Mouse (Mus musculus) cerebellum, adult 11 months (tissue): ENCODE measurements around the gene Stk24.

Experiments
- DNase-seq: peaks from one replicate; pipeline ENCODE4 v3.0.0; 2022

The Stk24 gene

GRCm38 (mm10) chr14:121348256-121348655 lies 31.6 kb downstream of the Stk24 start:
- DNase-seq = no peak

DNA sequence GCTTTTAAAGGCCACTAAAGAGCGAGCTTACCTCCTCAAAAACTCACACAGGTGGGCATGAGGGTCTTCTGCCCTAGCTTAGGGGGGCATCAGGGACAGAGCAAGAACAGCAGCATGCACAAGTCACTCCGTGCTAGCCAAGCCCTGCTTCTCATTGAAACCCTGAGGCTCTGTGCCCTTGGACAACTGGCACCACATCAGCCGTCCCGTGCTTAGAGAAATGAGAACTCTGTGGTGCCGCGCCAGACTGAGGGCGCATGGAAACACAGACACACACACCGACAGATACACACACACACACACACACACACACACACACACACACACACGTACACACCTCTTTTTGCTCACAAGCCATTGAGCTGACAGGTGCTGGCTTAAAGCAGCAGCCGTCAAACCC lies 32.7 kb downstream of the Stk24 start:
- DNase-seq = no peak

GRCm38 (mm10) chr14:121346654-121347053 lies 33.2 kb downstream of the Stk24 start:
- no peak for DNase-seq

- DNase-seq = no peak
Observed at GRCm38 (mm10) chr14:121346053-121346452, 33.8 kb downstream of the Stk24 start.

DNA sequence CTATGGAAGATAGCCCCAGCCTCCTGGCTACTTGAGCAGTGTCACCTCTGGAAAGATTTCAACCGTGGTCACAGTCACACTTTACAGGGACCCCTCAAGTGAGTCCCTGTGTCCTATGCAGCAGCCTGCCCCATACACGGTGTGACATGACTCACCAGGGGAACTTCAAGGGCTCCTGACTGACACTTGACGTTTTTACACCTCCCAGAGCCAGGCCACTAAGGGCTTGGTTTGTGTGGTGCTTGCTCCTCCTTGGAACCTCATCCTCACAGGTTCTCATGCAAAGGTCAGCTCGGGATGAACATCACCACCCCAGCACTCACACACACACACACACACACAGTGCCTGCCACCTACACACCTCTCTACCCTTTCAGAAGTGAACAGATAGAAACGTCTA lies 34.9 kb downstream of the Stk24 start:
- DNase-seq = no peak

DNA sequence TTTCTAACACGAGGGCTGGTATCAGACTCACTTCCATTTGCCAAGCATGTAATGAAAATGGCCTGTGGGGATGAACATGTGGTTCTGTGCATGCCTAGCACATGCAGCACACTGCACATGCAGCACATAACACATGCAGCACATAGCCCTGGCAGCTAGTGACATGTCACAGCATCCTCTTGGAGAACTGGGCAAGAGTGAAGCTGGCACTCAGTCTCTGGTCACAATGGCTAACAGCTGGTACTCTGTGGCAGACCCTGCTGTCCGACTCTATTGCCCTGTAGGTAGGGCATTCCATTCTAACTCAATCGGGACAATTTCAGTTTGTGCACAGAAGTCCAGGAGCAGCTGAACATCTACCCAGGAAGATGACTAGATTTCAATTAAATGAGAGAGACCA lies 36.9 kb downstream of the Stk24 start:
- DNase-seq = no peak

- peak; percentile 63 for DNase-seq
Observed at GRCm38 (mm10) chr14:121339951-121340401, 39.8 kb downstream of the Stk24 start.

DNA sequence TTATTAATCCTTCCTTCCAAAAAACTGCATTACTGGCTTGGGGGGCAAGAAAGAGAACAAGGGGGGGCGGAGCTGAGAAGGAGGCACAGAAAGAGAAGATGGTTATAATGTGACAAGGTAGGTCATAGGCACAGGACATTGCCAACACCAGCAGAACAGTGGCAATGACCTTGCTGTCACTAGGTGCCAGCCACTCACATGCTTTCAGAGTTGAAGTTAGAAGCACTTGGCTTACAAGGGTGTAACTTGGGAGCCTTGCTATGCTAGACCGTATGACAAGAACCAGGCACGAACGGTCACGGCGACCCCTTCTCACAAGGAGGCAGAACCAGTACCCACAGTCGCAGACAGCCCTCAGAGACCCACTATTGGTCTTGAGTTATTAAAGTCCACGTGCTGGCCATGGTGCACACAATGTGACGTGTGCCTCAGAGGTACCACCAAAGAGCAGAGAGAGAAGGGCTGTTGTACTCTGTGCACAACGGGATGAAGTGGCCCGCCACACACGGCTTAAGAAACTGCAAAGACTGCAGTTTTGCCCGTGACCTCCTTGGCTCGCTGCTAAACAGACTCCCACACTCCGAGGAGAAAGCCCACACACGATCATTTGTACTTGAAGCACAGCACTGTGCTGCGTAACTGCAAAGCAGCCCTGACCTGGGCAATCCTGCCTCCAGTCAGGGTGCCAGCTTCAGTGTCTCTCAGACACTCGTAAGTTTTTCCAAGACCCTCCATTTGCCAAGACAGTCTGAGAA lies 40.8 kb downstream of the Stk24 start:
- DNase-seq = no peak

DNA sequence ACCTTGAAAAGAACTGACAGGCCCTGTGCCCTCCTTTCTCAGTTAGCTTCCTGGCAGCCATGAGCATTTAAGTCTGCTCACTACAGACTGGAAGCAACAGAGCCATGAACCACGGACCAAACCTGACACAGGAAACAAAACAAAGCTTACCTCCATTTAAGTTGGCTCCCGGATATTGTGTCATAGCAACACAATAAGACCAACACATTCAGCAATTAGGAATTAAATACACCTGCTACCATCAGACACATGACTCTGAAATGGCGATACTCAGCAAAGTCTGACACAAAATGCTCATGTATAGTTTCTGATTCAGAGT lies 49.8 kb downstream of the Stk24 start:
- no peak for DNase-seq

- DNase-seq = no peak
Observed at GRCm38 (mm10) chr14:121329401-121330089, 50.3 kb downstream of the Stk24 start.

DNA sequence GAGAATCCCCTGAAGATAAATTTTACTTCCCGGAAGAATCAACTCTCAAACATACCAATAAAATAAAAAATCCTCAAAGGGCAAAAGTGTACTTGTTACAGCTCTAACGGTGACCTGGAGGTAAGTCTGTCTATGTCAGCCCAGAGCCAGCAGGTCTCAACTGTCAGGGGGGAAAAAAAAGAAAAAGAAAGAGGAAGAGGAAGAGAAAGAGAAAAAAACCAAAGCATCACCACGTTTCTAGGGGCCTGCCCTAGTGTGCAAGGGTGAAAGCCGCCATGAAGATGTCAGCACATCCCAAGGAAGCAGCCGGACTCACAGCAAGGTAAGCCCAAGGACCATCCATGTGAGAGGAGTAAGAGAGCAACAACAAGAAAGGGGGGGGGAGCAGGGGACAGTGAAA lies 50.9 kb downstream of the Stk24 start:
- no peak for DNase-seq

DNA sequence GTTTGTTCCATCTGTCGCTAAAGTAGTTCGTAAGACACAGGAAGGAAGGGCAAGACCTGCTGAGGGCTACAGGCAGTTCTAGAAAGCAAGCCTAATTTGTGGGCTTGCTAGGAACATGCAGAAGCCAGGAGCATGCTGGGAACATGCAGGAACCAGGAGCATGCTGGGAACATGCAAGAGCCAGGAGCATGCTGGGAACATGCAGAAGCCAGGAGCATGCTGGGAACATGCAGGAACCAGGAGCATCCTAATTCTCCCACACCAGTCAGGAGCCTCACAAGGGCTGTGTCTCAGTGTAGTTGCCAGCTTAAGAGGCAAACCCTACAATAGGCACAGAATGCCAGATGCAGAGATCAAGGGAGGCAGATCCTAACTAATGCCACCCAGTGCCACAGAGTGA lies 53.4 kb downstream of the Stk24 start:
- DNase-seq = no peak

DNA sequence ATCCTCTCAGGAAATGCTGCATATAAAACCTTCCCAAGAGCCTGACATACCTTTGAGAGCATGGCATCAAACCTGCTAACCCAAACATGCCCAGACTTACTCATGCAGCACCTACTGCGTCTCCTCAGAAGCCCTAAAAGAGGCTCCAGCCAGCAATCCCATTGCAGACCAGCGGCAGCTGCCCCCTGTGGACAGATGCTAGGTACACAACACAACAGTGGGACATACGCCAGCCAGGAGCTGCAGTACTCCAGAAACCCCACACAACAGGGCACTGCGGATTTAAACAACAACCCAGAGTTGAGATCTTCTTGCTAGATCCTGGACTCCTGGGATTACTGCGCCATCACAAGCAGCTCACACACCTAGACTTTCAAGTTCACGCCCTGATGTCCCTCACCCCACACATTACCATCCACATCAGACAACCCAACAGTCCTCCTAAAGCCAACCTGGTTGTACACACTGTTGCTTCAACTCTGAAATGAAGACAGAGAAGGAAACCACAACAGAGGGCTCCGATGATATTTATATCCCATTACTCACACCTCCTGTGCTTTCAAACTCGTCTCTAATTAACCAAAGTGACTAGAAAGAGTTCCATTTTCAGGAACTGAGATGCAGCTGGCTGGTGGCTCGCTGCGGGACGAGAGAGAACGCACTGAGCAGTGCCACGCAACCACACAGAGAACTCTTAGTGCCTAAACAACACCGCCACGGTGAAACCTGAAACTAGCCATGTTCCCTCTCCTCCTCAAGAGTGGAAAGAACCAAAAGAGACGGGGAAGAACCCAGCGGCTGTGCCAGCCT lies 55.1 kb downstream of the Stk24 start:
- DNase-seq = no peak

GRCm38 (mm10) chr14:121322641-121323040 lies 57.2 kb downstream of the Stk24 start:
- DNase-seq = no peak

GRCm38 (mm10) chr14:121322150-121322549 lies 57.7 kb downstream of the Stk24 start:
- no peak for DNase-seq

- no peak for DNase-seq
Observed at GRCm38 (mm10) chr14:121318382-121318781, 61.4 kb downstream of the Stk24 start.

DNA sequence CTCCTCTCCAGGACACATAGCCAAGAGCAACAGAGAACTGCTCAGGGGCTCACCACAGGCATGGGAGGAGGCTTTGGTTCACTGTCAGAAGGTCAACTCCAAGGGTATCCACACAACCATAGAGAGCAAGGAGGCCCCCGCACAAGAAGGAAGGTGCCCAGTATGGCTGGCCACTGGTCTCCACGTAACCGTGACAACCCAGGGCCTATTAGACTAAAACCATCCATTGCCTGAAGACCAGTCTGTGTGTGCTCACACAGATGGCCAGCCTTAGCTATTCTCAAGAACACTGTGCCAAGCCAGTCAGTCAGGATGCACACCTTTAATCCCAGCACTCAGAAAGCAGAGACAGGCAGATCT lies 62.5 kb downstream of the Stk24 start:
- DNase-seq = no peak

- no peak for DNase-seq
Observed at GRCm38 (mm10) chr14:121316631-121317311, 63.0 kb downstream of the Stk24 start.

GRCm38 (mm10) chr14:121316136-121316535 lies 63.7 kb downstream of the Stk24 start:
- no peak for DNase-seq

DNA sequence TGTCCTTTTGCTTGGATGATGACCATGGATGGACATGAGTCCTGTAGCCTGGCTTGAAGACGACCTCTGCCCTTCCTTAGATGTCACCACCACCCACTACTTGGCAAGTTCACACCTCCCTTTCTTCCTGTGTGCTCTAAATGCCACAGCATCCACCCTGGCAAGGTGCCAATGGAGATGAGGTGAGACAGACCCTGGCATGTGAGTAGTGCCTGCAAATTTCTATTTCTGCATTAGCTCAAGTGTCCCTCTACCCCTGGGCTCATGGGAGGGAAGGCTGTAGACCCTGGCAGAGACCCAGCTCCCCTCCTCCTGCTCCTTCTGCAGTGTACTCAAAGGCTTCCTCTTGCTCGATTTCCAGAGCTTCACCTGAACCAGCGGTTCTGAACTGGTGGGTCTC lies 64.9 kb downstream of the Stk24 start:
- no peak for DNase-seq

DNA sequence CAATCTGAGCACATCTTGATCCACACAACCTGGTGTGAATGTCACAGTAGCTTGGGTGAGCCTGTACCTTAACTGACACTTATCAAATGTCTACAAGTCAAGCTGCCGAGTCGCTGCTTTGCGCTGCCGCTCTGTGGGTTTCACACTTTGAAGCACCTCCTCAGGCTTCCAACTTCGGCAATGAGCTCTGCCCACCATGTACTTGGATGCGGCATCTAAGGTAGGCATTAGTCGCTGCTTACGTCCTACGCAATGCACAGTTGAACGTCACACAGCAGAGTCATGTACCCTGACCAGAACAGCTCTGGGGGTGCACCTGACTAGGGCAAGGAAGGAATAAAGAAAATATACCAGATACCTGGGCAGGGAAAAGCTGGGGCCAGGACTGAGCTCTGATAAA lies 66.5 kb downstream of the Stk24 start:
- no peak for DNase-seq

DNA sequence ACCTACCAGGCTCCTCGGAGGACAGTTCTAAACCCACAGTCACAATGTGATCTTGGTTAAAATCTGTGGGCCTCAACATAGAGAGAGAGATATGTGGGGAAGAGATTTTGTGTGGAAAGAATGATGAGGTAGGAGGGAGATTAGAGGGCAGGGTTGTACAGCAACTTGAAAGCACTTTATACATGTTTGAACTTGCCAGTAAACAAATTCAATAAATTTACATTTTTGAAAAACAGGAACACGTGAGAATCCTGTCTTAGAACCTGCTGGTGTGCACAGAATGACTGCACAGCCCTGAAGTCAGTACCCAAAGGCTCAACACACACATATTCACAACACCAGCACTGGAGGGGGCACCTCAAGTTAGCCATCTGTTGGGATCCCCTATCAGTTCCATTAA lies 68.7 kb downstream of the Stk24 start:
- no peak for DNase-seq

GRCm38 (mm10) chr14:121310325-121311080 lies 69.3 kb downstream of the Stk24 start:
- no peak for DNase-seq
